Mouse (Mus musculus): Measurements from ENCODE around the gene Gm8232.
"Not testable (repeated sequence)": the region's sequence is repeated elsewhere in the genome, so short reads cannot be mapped to it uniquely, and the experiment has no call there.

The Gm8232 gene

GRCm38 (mm10) chr14:44433335-44433734 is at the start of gene Gm8232:
TSS of gene Gm8232 (plus strand) at chr14:44433635.
- not testable (repeated sequence) for DNase-seq

GRCm38 (mm10) chr14:44384233-44384632 is 49.2 kb upstream of the Gm8232 start:
- not testable (repeated sequence) for DNase-seq

GRCm38 (mm10) chr14:44410588-44410987 is 22.8 kb upstream of the Gm8232 start, which contains the start of gene Gm3371:
TSS of gene Gm3371 (minus strand) at chr14:44410688.
- not testable (repeated sequence) for DNase-seq
